Mouse (Mus musculus) stomach, embryonic 14.5 days (tissue): ENCODE data around the gene Tsc1. TPM values are rescaled to one million over a fixed set of nuclear protein-coding genes. Genes with fewer than 3 reads are reported as not detected.
A peak's percentile ranks its signal among the peaks of the same experiment; 100 is the strongest.

Experiments used
- ATAC-seq: fragments of 200-750 bp; cut with Nextera tagmentation; 2 replicates; pipeline ENCODE4 v1.8.0; 2017; ENCODE audit warnings: low read depth, moderate TSS enrichment; ENCODE audit not compliant: insufficient number of reproducible peaks, insufficient read depth, low FRiP score
- H3K27ac ChIP-seq: fragments of 300-500 bp; sonication (generic); 2 replicates; pipeline ENCODE4 v1.5.1; 2014; ENCODE audit warnings: mild to moderate bottlenecking, low read length, moderate library complexity, mixed read lengths
- H3K27me3 ChIP-seq: fragments of 300-500 bp; sonication (generic); 2 replicates; pipeline ENCODE4 v1.6.1; 2014; ENCODE audit warnings: low read length, control low read depth, mixed read lengths; ENCODE audit not compliant: control insufficient read depth, insufficient read depth
- H3K36me3 ChIP-seq: fragments of 300-500 bp; sonication (generic); 2 replicates; pipeline ENCODE4 v1.6.1; 2014; ENCODE audit warnings: mild to moderate bottlenecking, control low read depth, low read length, moderate library complexity, mixed read lengths; ENCODE audit not compliant: control insufficient read depth, insufficient read depth
- H3K4me1 ChIP-seq: fragments of 300-500 bp; sonication (generic); 2 replicates; pipeline ENCODE4 v1.6.1; 2014; ENCODE audit warnings: low read length, control low read depth, mixed read lengths; ENCODE audit not compliant: control insufficient read depth, insufficient read depth
- H3K4me2 ChIP-seq: fragments of 300-500 bp; sonication (generic); replicated peaks from 2 replicates; pipeline ENCODE4 v1.6.1; 2014; ENCODE audit warnings: low read depth, low read length, control low read depth
- H3K4me3 ChIP-seq: fragments of 300-500 bp; sonication (generic); 2 replicates; pipeline ENCODE4 v1.5.1; 2014; ENCODE audit warnings: low read depth, low read length, control low read depth
- H3K9ac ChIP-seq: fragments of 300-500 bp; sonication (generic); replicated peaks from 2 replicates; pipeline ENCODE4 v1.6.1; 2014; ENCODE audit warnings: low read depth, mild to moderate bottlenecking, control low read depth, low read length, moderate library complexity, mixed read lengths
- H3K9me3 ChIP-seq: fragments of 300-500 bp; sonication (generic); 2 replicates; pipeline ENCODE4 v1.6.1; 2016; ENCODE audit warnings: low read depth, low read length, control low read depth; ENCODE audit not compliant: control insufficient read depth
- WGBS: fragments of 180-500 bp; shearing (Covaris S2); extraction: QIAGEN DNeasy Blood & Tissue Kit; methylation state at CpG from one replicate; pipeline ENCODE4 v1.1.7; 2014; 5-methylcytosine and 5-hydroxymethylcytosine counted together
- polyA plus RNA-seq: library from polyadenylated mRNA; unstranded; fragments of >200 nt; fragmentation: Nextera tagmentation; extraction: Ambion mirVana; gene quantifications from 2 replicates; pipeline ENCODE4 v1.2.1, GENCODE M21; 2014

Gene Tsc1
- polyA plus RNA-seq, 1 experiment from 2014 or later, result 22.7 TPM

DNA sequence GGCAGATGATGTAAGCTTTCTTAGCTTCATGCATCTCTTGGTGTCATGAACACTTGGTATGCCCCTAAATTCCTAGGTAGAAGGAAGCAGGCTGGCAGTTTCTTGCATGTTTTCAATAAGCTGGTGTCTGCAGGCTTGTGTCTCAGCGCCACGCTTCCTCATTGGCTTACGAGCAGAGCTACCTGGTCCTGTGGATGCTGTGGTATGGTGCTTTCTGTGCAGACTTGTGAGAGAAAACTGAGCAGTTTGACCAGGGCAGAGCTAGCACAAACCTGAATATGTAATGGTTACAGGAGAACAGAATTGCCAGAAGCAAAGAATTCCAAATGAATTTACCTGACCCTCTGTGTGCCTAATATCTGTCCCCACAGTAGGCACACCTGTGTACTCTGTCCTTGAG lies 2.1 kb downstream of the Tsc1 start:
- WGBS, result 80% methylated on average over 3 of the region's 3 CpGs
- no peak for ATAC-seq
- no peak overlapping the region for H3K9ac ChIP-seq
- H3K27ac ChIP-seq, result no peak overlapping the region
- H3K27me3 ChIP-seq, result no peaks in the 10 kb centered on the region
- no peak overlapping the region for H3K4me3 ChIP-seq
- H3K36me3 ChIP-seq, result no peaks in the 10 kb centered on the region
- peaks cover 19% of the 10 kb centered on the region for H3K4me1 ChIP-seq
- no peaks in the 10 kb centered on the region for H3K9me3 ChIP-seq
- H3K4me2 ChIP-seq, result no peak overlapping the region

DNA sequence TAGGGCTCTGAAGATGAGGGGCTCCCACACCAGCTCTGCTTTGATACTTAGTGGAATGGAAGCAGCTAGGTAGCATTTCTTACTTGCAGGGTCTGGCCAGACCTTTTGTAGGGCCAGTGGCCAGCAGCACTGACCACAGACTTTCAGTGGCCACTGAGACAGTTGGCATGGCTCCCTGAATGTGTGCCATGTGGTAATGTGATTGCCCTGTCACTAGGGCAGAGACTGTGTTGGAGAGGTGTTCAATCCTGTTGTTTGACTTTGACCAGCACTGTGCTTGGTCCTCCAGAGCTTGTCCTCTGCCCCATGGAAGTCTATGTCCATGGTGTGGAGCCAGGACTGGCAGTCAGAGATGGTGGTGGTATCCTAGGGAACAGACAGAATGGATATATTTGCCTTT lies 9.5 kb downstream of the Tsc1 start:
- H3K27me3 ChIP-seq, result no peaks in the 10 kb centered on the region
- H3K4me1 ChIP-seq, result no peaks in the 10 kb centered on the region
- no peak overlapping the region for H3K27ac ChIP-seq
- no peak for ATAC-seq
- H3K36me3 ChIP-seq, result no peaks in the 10 kb centered on the region; the same call in 1 of the 2 replicates
- H3K4me3 ChIP-seq, result no peak overlapping the region
- no peak overlapping the region for H3K9ac ChIP-seq
- no peaks in the 10 kb centered on the region for H3K9me3 ChIP-seq
- H3K4me2 ChIP-seq, result no peak overlapping the region

DNA sequence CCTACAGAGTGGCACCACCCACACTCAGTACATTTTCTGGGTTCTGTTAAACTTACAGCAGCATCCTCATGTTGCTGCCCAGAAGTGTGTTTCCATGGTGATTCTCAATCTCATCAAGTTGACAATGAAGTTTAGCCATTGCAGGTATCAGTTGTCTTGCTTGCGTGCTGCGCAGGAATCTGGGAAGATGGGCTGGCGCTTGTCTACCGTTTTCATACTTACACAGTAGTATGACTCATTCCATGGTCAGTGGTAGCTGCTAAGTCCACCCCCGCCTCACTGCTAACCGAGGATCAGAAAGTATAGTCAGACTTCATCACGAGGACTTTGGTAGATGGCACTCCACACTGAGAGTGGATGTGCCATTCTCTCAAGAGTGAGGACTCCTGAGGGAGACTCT lies 12.3 kb downstream of the Tsc1 start:
- H3K4me3 ChIP-seq, result no peak overlapping the region
- no peak overlapping the region for H3K9ac ChIP-seq
- peaks cover 5% of the 10 kb centered on the region for H3K36me3 ChIP-seq
- ATAC-seq, result no peak
- no peaks in the 10 kb centered on the region for H3K27me3 ChIP-seq
- no peak overlapping the region for H3K27ac ChIP-seq
- no peak overlapping the region for H3K4me2 ChIP-seq
- WGBS, result 94% methylated on average over 7 of the region's 7 CpGs
- H3K4me1 ChIP-seq, result no peaks in the 10 kb centered on the region
- H3K9me3 ChIP-seq, result no peaks in the 10 kb centered on the region

DNA sequence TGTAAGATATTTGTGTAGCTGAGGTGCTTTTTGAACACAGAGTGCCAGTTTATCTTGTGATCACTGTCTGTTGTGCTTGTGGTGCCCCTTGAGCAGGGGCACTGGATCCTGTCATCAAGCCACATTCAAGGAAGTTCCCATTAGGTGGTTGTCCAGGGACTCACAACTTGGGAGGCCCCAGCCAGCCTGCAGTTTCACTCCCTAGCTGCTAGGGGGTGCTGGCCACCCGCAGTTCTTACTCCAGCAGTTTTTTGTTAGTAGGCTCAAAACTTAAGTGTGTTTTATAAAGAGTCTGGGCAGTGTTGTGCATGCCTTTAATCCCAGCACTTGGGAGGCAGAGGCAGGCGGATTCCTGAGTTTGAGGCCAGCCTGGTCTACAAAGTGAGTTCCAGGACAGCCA lies 13.3 kb downstream of the Tsc1 start:
- WGBS, result 63% methylated on average over 2 of the region's 2 CpGs
- no peak overlapping the region for H3K4me2 ChIP-seq
- H3K9ac ChIP-seq, result no peak overlapping the region

DNA sequence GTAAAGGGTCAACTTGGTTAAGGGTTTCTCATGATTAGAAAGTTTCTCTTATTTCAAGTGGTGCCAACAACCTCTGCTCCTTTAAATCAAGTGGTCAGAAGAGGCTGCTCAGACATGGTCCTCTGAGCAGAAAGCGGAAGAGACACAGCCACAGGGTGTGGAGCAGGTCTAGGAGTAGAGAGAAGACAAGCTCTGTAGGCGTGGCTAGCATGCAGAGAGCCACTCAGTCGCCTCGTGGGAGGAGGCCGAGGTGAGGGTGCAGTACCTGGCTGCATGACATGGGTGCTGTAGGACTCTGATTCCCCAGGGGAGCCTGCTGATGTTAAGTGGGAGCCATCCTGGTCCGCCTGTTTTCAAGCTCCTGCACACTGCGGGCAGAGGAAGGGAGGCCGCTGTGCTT lies 15.2 kb downstream of the Tsc1 start:
- ATAC-seq, result no peak
- Histone ChIP-seq H3K4me3 (no peak overlapping the region), H3K4me1 (no peaks in the 10 kb centered on the region), H3K4me2 (no peak overlapping the region), H3K9me3 (no peaks in the 10 kb centered on the region), H3K27ac (no peak overlapping the region), H3K9ac (no peak overlapping the region), H3K36me3 (peaks cover 23% of the 10 kb centered on the region), H3K27me3 (no peaks in the 10 kb centered on the region)
- WGBS, result 76% methylated on average over 8 of the region's 8 CpGs

More for the DNA sequence above, 13.3 kb downstream of the Tsc1 start:
- H3K27me3 ChIP-seq, result no peaks in the 10 kb centered on the region
- no peaks in the 10 kb centered on the region for H3K9me3 ChIP-seq
- H3K36me3 ChIP-seq, result peaks cover 13% of the 10 kb centered on the region
- H3K27ac ChIP-seq, result no peak overlapping the region
- no peak overlapping the region for H3K4me3 ChIP-seq
- H3K4me1 ChIP-seq, result no peaks in the 10 kb centered on the region
- ATAC-seq, result no peak

DNA sequence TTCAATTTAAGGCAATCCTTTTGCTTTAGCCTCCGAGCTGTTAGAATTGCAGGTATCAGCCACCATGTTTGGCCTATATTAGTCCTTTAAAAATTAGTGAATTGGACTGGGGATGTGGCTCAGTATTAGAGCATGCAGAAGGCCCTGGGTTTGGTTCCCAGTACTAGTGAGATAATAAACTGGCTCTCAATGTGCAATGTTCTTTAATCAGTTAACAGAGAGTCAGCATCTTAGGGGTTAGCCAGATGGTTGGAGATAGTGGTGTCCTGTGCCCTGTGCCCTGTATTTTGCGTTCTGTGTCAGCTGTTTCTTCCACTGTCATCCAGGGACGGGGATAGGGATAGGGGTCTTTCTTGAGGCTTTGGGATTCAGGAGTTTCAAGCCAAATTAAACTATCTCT lies 21.9 kb downstream of the Tsc1 start:
- Histone ChIP-seq H3K36me3 (peaks cover 63% of the 10 kb centered on the region), H3K4me1 (no peaks in the 10 kb centered on the region), H3K27ac (no peak overlapping the region), H3K9me3 (no peaks in the 10 kb centered on the region), H3K9ac (no peak overlapping the region), H3K27me3 (no peaks in the 10 kb centered on the region), H3K4me2 (no peak overlapping the region), H3K4me3 (no peak overlapping the region)
- no peak for ATAC-seq
- 90% methylated on average over 3 of the region's 3 CpGs for WGBS

DNA sequence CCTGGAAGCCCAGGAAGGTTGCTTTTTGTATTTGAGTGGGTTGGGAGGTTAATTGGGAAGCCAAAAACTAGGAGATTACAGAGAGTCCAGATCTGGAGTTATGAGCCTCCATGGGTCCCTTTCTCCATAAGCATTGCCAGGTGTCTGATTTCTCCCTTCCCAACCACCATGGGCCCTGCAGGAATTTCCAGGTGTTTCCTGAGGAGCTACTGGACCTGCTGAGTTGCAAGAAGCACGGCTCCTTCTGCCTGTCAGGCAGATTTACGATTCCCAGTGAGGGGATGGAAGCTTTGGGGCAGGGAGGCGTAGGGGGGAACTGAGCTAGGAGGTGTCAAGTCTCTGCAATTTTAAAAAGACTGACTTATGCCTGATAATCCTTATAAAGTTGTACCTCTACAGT lies 24.8 kb downstream of the Tsc1 start:
- WGBS, result 62% methylated on average over 3 of the region's 3 CpGs

DNA sequence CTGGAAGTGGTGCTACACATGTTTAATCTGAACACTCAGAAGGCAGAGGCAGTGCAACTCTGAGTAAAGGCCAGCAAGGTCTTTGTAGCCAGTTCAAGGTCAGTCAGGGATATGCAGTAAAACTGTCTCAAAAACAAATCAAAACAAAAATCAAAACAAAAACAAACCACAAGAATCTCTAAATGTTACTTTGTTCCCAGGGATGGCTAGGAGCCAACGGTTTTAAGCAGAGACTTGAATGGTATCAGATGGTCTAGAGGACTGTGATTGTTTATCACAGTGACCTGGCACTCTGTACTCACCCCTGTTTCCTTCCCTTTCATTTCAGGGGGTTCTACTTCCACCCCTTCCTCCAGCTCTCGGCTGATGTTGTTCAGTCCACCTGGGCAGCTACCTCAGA lies 30.4 kb downstream of the Tsc1 start:
- Histone ChIP-seq H3K27ac (no peak overlapping the region), H3K36me3 (peaks cover 71% of the 10 kb centered on the region), H3K27me3 (no peaks in the 10 kb centered on the region), H3K4me3 (no peak overlapping the region), H3K9ac (no peak overlapping the region), H3K4me1 (no peaks in the 10 kb centered on the region), H3K9me3 (no peaks in the 10 kb centered on the region), H3K4me2 (no peak overlapping the region)
- ATAC-seq, result no peak
- WGBS, result 85% methylated on average over 2 of the region's 2 CpGs

More for the DNA sequence above, 24.8 kb downstream of the Tsc1 start:
- Histone ChIP-seq H3K9ac (no peak overlapping the region), H3K4me2 (no peak overlapping the region), H3K4me3 (no peak overlapping the region), H3K4me1 (no peaks in the 10 kb centered on the region), H3K27ac (no peak overlapping the region), H3K36me3 (peaks cover 59% of the 10 kb centered on the region), H3K27me3 (no peaks in the 10 kb centered on the region), H3K9me3 (no peaks in the 10 kb centered on the region)
- ATAC-seq, result no peak

DNA sequence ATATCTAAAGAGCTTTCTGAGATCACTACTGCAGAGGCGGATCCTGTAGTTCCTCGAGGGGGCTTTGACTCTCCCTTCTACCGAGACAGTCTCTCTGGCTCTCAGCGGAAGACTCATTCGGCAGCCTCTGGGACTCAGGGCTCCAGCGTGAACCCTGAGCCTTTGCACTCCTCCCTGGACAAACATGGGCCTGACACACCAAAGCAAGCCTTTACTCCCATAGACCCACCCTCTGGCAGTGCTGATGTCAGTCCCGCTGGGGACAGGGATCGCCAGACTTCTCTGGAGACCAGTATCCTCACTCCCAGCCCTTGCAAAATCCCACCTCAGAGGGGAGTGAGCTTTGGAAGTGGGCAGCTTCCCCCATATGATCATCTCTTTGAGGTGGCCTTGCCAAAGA lies 35.0 kb downstream of the Tsc1 start:
- no peak overlapping the region for H3K9ac ChIP-seq
- no peaks in the 10 kb centered on the region for H3K27me3 ChIP-seq
- no peak overlapping the region for H3K4me2 ChIP-seq
- H3K9me3 ChIP-seq, result no peaks in the 10 kb centered on the region
- H3K4me3 ChIP-seq, result no peak overlapping the region
- no peaks in the 10 kb centered on the region for H3K4me1 ChIP-seq
- WGBS, result 79% methylated on average over 8 of the region's 8 CpGs
- H3K36me3 ChIP-seq, result peaks cover 81% of the 10 kb centered on the region
- no peak overlapping the region for H3K27ac ChIP-seq
- peak; percentile 58; the same call in 1 of the 2 replicates for ATAC-seq
